Mouse (Mus musculus) liver, embryonic 11.5 days (tissue): ENCODE measurements at regions not wholly inside any gene's neighbourhood (a gene's known extent, or its start where the extent isn't known, plus 50 kb on each side); places are given as distances from the start of the nearest gene placed in this dataset.
A peak's percentile ranks its signal among the peaks of the same experiment; 100 is the strongest.

Experiments
- ATAC-seq: fragments of 200-750 bp; cut with Nextera tagmentation; replicated peaks from 2 replicates; pipeline ENCODE4 v1.8.0; 2017; ENCODE audit warnings: moderate number of reproducible peaks, mild to moderate bottlenecking, moderate TSS enrichment, moderate library complexity; ENCODE audit not compliant: low FRiP score
- DNase-seq: peaks from one replicate; pipeline ENCODE4 v3.0.0-alpha.2; 2017; ENCODE audit warnings: low spot score
- H3K27ac ChIP-seq: fragments of 300-500 bp; sonication (generic); 2 replicates; pipeline ENCODE4 v1.5.1; 2014; ENCODE audit warnings: mild to moderate bottlenecking, low read depth, low read length, control low read depth
- H3K27me3 ChIP-seq: fragments of 300-500 bp; sonication (generic); replicated peaks from 2 replicates; pipeline ENCODE4 v1.6.1; 2014; ENCODE audit warnings: low read length, mixed read lengths; ENCODE audit not compliant: control insufficient read depth, insufficient read depth
- H3K36me3 ChIP-seq: fragments of 300-500 bp; sonication (generic); 2 replicates; pipeline ENCODE4 v1.6.1; 2014; ENCODE audit warnings: mild to moderate bottlenecking, low read length, moderate library complexity, mixed read lengths; ENCODE audit not compliant: control insufficient read depth, insufficient read depth
- H3K4me1 ChIP-seq: fragments of 300-500 bp; sonication (generic); replicated peaks from 2 replicates; pipeline ENCODE4 v1.6.1; 2014; ENCODE audit warnings: low read length, mixed read lengths; ENCODE audit not compliant: control insufficient read depth, insufficient read depth
- H3K4me2 ChIP-seq: fragments of 300-500 bp; sonication (generic); 2 replicates; pipeline ENCODE4 v1.6.1; 2014; ENCODE audit warnings: mild to moderate bottlenecking, control low read depth, moderate library complexity
- H3K4me3 ChIP-seq: fragments of 300-500 bp; sonication (generic); 2 replicates; pipeline ENCODE4 v1.5.1; 2014; ENCODE audit warnings: low read depth, low read length, control low read depth
- H3K9ac ChIP-seq: fragments of 300-500 bp; sonication (generic); 2 replicates; pipeline ENCODE4 v1.6.1; 2014; ENCODE audit warnings: low read depth, low read length, control low read depth
- H3K9me3 ChIP-seq: fragments of 300-500 bp; sonication (generic); 2 replicates; pipeline ENCODE4 v1.6.1; 2016; ENCODE audit warnings: low read length, inconsistent platforms, mixed read lengths; ENCODE audit not compliant: control insufficient read depth
- WGBS: fragments of 180-500 bp; shearing (Covaris S2); extraction: QIAGEN DNeasy Blood & Tissue Kit; methylation state at CpG from one replicate; pipeline ENCODE4 v1.1.7; 2014; 5-methylcytosine and 5-hydroxymethylcytosine counted together

- no peak overlapping the region for H3K4me3 ChIP-seq
- DNase-seq, result no peak
- WGBS, result 71% methylated on average over 2 of the region's 2 CpGs
- no peaks in the 10 kb centered on the region for H3K9me3 ChIP-seq
- H3K36me3 ChIP-seq, result no peaks in the 10 kb centered on the region
- H3K9ac ChIP-seq, result no peak overlapping the region
- no peak for ATAC-seq
- H3K27me3 ChIP-seq, result no peaks in the 10 kb centered on the region
- no peaks in the 10 kb centered on the region for H3K4me1 ChIP-seq
- H3K27ac ChIP-seq, result no peak overlapping the region
- H3K4me2 ChIP-seq, result no peak overlapping the region
These were observed 284.9 kb upstream of the Adgra3 start for GRCm38 (mm10) chr5:50343681-50344080.

GRCm38 (mm10) chr5:50309491-50309890 is 250.7 kb upstream of the Adgra3 start:
- DNase-seq (no peak), ATAC-seq (no peak)
- Histone ChIP-seq H3K36me3 (no peaks in the 10 kb centered on the region), H3K4me2 (no peak overlapping the region), H3K27ac (no peak overlapping the region), H3K4me1 (no peaks in the 10 kb centered on the region), H3K9me3 (no peaks in the 10 kb centered on the region), H3K27me3 (no peaks in the 10 kb centered on the region), H3K4me3 (no peak overlapping the region), H3K9ac (no peak overlapping the region)
- WGBS, result 68% methylated on average over 1 of the region's 1 CpGs

DNA sequence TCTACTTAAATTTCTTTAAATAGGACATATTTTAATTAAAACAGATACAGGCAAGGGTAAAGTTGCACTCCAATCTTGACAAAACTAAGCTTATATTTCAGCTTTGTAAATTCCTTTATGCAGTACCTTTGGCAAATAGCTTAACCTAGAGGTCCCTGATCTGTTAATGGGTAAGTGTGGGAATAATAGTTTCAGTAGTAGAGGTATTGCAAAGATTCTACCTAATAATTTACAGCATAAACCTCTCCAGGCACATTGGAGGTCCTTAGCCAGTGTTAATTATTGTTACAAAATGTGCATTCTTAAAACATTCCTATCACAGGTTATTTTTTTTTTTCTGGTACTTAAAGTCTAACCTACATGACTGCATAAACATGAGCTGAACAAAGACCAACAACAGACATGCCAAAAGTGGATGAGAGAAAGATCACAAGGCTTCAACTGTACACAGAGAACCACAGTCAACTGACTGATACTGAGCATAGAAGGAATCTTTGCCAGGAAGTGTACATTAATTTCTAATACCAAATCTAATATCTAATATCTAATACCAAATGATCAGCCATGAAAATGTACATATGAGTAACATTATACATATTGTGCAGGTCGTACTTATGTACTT is 245.2 kb upstream of the Adgra3 start:
- no peak for ATAC-seq
- 57% methylated on average over 1 of the region's 1 CpGs for WGBS
- no peak for DNase-seq

DNA sequence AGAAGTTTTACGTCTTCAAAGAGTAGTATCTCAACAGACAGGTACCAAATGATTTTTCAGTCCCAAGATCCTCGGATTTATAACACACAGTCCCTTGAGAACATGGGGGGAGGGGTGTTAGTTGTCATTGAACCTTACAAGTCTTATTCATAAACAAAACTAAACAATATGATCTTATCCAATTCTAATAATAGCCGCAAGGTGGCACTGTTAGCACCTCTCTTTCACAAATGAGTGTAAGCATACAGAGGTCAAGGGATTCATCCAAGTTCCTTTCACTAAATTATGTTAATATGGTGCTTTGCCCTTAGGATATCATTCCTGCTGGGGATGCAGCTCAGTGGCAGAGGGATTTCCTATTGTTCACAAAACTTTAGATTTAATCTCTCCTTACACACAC is 235.0 kb upstream of the Adgra3 start:
- H3K27ac ChIP-seq, result no peak overlapping the region
- no peak overlapping the region for H3K4me3 ChIP-seq
- no peaks in the 10 kb centered on the region for H3K4me1 ChIP-seq
- ATAC-seq (no peak), DNase-seq (no peak)
- H3K4me2 ChIP-seq, result no peak overlapping the region
- no peak overlapping the region for H3K9ac ChIP-seq
- no peaks in the 10 kb centered on the region for H3K27me3 ChIP-seq
- WGBS, result 56% methylated on average over 3 of the region's 3 CpGs
- no peaks in the 10 kb centered on the region for H3K9me3 ChIP-seq
- H3K36me3 ChIP-seq, result no peaks in the 10 kb centered on the region

More for the DNA sequence above, 245.2 kb upstream of the Adgra3 start:
- no peak overlapping the region for H3K4me3 ChIP-seq
- H3K9ac ChIP-seq, result no peak overlapping the region
- H3K27ac ChIP-seq, result no peak overlapping the region
- no peaks in the 10 kb centered on the region for H3K4me1 ChIP-seq
- no peaks in the 10 kb centered on the region for H3K9me3 ChIP-seq
- no peaks in the 10 kb centered on the region for H3K27me3 ChIP-seq
- no peak overlapping the region for H3K4me2 ChIP-seq
- H3K36me3 ChIP-seq, result no peaks in the 10 kb centered on the region

DNA sequence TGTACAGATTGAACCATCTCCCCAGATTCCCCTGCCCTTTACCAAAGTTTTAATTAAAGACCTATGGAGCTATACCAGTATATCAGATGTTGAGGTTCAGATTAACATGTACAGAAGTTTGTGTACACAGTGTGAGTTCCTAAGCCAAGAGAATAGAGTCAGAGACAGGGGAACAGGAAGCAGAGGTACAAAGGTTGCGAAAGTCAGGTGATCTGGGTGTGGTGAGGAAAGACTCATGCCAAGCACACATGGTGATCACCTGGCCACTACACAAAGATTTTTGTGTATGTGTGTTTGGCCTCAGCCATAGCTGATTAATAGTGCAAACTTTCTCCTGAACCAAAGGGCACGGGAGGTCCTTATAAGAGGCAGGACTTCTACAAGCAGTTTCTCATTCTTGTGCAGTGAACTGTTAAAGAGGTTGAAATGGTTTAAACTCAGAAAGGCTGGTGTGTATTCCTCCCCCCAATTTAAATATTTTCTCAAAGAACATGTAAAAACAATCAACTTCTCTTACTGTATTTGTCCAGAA is 232.1 kb upstream of the Adgra3 start:
- Histone ChIP-seq H3K27ac (no peak overlapping the region), H3K27me3 (no peaks in the 10 kb centered on the region), H3K4me2 (no peak overlapping the region), H3K9me3 (no peaks in the 10 kb centered on the region), H3K36me3 (no peaks in the 10 kb centered on the region), H3K9ac (no peak overlapping the region), H3K4me3 (no peak overlapping the region), H3K4me1 (no peaks in the 10 kb centered on the region)
- WGBS, result 82% methylated on average over 2 of the region's 2 CpGs
- no peak for ATAC-seq
- DNase-seq, result no peak

DNA sequence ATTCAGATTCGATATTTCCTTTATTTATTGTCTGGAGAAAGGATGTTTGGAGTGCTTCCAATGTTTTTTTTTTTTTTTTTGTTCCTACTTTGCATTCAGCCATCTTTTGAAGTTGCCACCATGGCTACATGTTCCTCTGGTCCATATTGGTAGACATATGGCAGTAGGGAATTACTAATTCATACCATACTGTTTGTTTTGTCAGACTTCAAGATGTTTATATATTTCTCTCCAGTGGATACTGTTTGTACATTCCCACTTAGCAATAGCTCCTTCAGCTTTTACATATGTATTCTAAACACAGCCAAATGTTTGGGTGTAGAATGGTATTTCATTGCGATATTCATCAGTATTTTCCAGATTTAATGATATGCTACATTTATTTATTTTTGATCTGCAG is 201.6 kb upstream of the Adgra3 start:
- 53% methylated on average over 2 of the region's 2 CpGs for WGBS
- no peak for ATAC-seq
- H3K9ac ChIP-seq, result no peak overlapping the region

GRCm38 (mm10) chr5:50258017-50258416 is 199.2 kb upstream of the Adgra3 start:
- WGBS, result 87% methylated on average over 1 of the region's 1 CpGs

More for the DNA sequence above, 201.6 kb upstream of the Adgra3 start:
- Histone ChIP-seq H3K27me3 (no peaks in the 10 kb centered on the region), H3K4me2 (no peak overlapping the region), H3K36me3 (no peaks in the 10 kb centered on the region), H3K4me3 (no peak overlapping the region), H3K9me3 (no peaks in the 10 kb centered on the region), H3K4me1 (no peaks in the 10 kb centered on the region), H3K27ac (no peak overlapping the region)
- no peak for DNase-seq

GRCm38 (mm10) chr5:50234111-50234510 is 175.3 kb upstream of the Adgra3 start:
- Histone ChIP-seq H3K9me3 (no peaks in the 10 kb centered on the region; the same call in 1 of the 2 replicates), H3K9ac (no peak overlapping the region), H3K4me1 (no peaks in the 10 kb centered on the region), H3K4me3 (no peak overlapping the region), H3K36me3 (no peaks in the 10 kb centered on the region), H3K4me2 (no peak overlapping the region), H3K27me3 (no peaks in the 10 kb centered on the region), H3K27ac (no peak overlapping the region)
- 84% methylated on average over 2 of the region's 2 CpGs for WGBS
- ATAC-seq, result no peak
- DNase-seq, result no peak

More at GRCm38 (mm10) chr5:50258017-50258416, 199.2 kb upstream of the Adgra3 start:
- ATAC-seq (no peak), DNase-seq (no peak)
- Histone ChIP-seq H3K27ac (no peak overlapping the region), H3K4me3 (no peak overlapping the region), H3K9ac (no peak overlapping the region), H3K9me3 (no peaks in the 10 kb centered on the region), H3K27me3 (no peaks in the 10 kb centered on the region), H3K4me2 (no peak overlapping the region), H3K36me3 (no peaks in the 10 kb centered on the region), H3K4me1 (no peaks in the 10 kb centered on the region)

- Histone ChIP-seq H3K4me1 (no peaks in the 10 kb centered on the region), H3K9ac (no peak overlapping the region), H3K27ac (no peak overlapping the region), H3K4me3 (no peak overlapping the region), H3K27me3 (no peaks in the 10 kb centered on the region), H3K9me3 (no peaks in the 10 kb centered on the region), H3K4me2 (no peak overlapping the region), H3K36me3 (no peaks in the 10 kb centered on the region)
- ATAC-seq, result peak; percentile 34; the same call in 1 of the 2 replicates
- 26% methylated on average over 4 of the region's 4 CpGs for WGBS
- DNase-seq, result no peak
These were observed 158.2 kb upstream of the Adgra3 start for GRCm38 (mm10) chr5:50216956-50217355.
